Mouse (Mus musculus): ENCODE data around the gene Rin2. TPM values are rescaled to one million over a fixed set of nuclear protein-coding genes. Genes with fewer than 3 reads are reported as not detected.

Rin2 gene
- total and polyA plus RNA-seq, 2 experiments from 2014 or later = 9.9 to 12.7 TPM

DNA sequence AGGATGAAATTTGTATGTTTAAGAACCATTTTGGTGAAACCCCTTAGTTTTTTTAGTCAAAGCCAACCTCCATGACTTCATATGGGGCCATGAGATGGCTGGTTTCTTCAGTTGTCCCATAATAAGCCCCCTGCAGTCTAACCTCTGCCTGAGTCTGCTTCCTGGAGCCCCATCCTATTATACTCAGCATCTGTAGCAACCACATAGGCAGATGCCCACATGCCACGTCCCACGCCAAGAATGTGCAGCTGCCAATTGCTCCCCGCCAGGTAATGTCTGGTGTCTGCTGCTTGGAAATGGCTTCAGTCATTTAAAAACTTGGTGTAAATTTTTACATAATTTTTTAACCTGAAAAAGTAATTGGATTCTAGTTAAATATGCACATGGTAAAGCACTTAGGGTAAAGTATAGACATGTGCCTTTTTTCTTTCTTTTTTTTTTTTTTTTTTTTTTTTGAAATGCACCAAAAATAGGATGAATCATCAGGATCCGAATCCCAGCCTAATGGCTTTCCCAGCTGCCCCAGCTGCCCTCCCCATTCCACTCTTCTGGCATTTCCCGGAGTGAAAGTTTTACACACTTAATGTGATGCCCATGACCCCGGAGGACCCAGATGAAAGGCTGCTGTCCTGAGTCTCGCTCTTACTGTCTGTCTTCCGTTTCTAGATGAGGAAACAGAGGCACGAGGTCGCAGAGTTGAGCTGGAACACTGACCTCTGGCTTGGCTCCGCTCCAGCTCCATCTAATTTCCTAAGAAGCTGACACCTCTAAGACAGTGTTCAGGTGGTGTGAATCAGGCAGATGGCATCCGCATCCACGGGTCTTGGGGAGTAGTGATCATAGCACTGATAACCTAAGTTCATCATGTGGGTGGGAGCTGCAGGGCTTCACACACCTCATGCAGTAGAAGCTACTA is 68.0 kb downstream of the Rin2 start:
- TF ChIP-seq CTCF (IDR thresholded peaks at IDR 0.05; ENCODE audit: low read depth) = no peak
- no peaks in the 10 kb centered on the region for H3K27me3 ChIP-seq (ENCODE audit: insufficient read depth, low read length)
- no peaks in the 10 kb centered on the region for H3K9me3 ChIP-seq (ENCODE audit: low read length)
- ATAC-seq (no peak), DNase-seq (no peak)
- no peak overlapping the region for H3K4me2 ChIP-seq (ENCODE audit: low read depth)
- H3K27ac ChIP-seq (ENCODE audit: low read depth, low read length) = no peak overlapping the region
- no peak overlapping the region for H3K9ac ChIP-seq
- WGBS = 87% methylated on average over 13 of the region's 13 CpGs
- H3K4me3 ChIP-seq (ENCODE audit: low read depth, low read length) = no peak overlapping the region
- H3K4me1 ChIP-seq (ENCODE audit: insufficient read depth) = no peaks in the 10 kb centered on the region
- no peaks in the 10 kb centered on the region for H3K36me3 ChIP-seq (ENCODE audit: insufficient read depth)

DNA sequence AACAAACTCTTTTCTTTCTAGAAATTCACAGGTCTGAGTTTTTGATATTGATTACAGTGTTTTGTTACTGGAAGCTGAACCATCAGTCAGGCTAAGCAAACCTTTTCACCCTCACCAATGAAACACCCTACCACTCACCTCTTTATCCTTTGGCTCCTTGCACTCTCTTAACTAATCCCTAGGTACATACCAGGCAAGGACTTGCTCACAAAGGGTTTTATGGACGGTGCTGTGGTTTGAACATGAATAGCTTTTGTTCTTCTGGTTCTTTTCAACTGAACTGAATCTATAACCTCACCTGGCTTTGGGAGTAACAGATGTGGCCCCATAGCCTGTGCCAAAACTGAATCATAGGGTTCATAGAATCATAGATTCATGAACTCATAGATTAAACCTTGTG is 71.4 kb downstream of the Rin2 start:
- Histone ChIP-seq H3K27ac (ENCODE audit: low read depth, low read length) (no peak overlapping the region), H3K4me3 (ENCODE audit: low read depth, low read length) (no peak overlapping the region), H3K36me3 (ENCODE audit: insufficient read depth) (no peaks in the 10 kb centered on the region), H3K9ac (no peak overlapping the region), H3K9me3 (ENCODE audit: low read length) (no peaks in the 10 kb centered on the region), H3K27me3 (ENCODE audit: insufficient read depth, low read length) (no peaks in the 10 kb centered on the region), H3K4me1 (ENCODE audit: insufficient read depth) (no peaks in the 10 kb centered on the region), H3K4me2 (ENCODE audit: low read depth) (no peak overlapping the region)
- TF ChIP-seq CTCF (IDR thresholded peaks at IDR 0.05; ENCODE audit: low read depth) = no peak
- ATAC-seq = no peak
- whole genome bisulfite sequencing = 42% methylated on average over 1 of the region's 1 CpGs
- no peak for DNase-seq

DNA sequence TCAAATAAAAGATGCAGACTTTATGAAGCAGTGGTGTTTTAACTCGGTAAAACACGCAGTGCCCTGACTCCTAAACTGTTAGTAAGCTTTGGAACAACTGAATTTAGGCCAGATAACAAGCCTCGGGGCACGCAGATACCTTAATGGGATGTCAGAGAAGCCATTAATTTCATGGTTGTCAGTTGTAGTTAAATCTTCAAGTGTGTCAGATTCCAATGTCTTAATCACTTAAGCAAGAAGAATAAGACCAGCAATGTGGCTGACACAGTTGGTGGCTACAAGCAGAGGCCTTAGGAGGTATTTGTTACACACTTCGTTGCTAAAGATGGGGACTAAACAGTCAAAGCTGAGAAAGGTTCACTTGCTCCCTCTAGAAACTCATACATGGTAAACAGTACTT is 74.6 kb downstream of the Rin2 start:
- H3K36me3 ChIP-seq (ENCODE audit: insufficient read depth) = no peaks in the 10 kb centered on the region
- no peak overlapping the region for H3K9ac ChIP-seq
- no peak overlapping the region for H3K4me3 ChIP-seq (ENCODE audit: low read depth, low read length)
- ATAC-seq = no peak
- DNase-seq = no peak
- no peak for TF ChIP-seq CTCF (IDR thresholded peaks at IDR 0.05; ENCODE audit: low read depth)
- 71% methylated on average over 5 of the region's 5 CpGs for WGBS
- H3K27me3 ChIP-seq (ENCODE audit: insufficient read depth, low read length) = no peaks in the 10 kb centered on the region
- no peak overlapping the region for H3K27ac ChIP-seq (ENCODE audit: low read depth, low read length)
- H3K4me2 ChIP-seq (ENCODE audit: low read depth) = no peak overlapping the region
- no peaks in the 10 kb centered on the region for H3K4me1 ChIP-seq (ENCODE audit: insufficient read depth)
- H3K9me3 ChIP-seq (ENCODE audit: low read length) = no peaks in the 10 kb centered on the region

DNA sequence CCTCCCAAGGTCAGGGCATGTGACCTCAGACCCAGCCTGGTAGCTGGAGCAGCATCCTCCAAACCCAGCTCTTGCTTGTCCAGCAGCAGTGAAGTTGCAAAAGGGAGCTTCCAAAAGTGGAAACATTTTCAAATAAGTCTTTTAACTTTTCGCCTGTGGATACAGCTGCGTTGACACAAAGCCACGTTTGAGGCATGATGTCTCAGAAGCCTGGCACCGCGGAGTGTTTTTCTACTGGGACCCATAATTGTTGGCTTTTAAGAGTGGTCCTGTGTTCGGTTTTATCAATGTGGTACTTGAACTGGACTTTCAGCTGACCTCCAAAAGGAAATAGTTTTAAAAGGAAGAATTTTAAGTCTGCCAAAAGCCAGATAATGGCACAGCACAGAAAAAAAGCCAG is 77.6 kb downstream of the Rin2 start:
- Histone ChIP-seq H3K9me3 (ENCODE audit: low read length) (no peaks in the 10 kb centered on the region), H3K4me1 (ENCODE audit: insufficient read depth) (no peaks in the 10 kb centered on the region), H3K4me3 (ENCODE audit: low read depth, low read length) (no peak overlapping the region), H3K27ac (ENCODE audit: low read depth, low read length) (no peak overlapping the region), H3K4me2 (ENCODE audit: low read depth) (no peak overlapping the region), H3K9ac (no peak overlapping the region), H3K36me3 (ENCODE audit: insufficient read depth) (no peaks in the 10 kb centered on the region), H3K27me3 (ENCODE audit: insufficient read depth, low read length) (no peaks in the 10 kb centered on the region)
- DNase-seq (no peak), ATAC-seq (no peak)
- WGBS = 61% methylated on average over 6 of the region's 6 CpGs
- TF ChIP-seq CTCF (IDR thresholded peaks at IDR 0.05; ENCODE audit: low read depth) = no peak

DNA sequence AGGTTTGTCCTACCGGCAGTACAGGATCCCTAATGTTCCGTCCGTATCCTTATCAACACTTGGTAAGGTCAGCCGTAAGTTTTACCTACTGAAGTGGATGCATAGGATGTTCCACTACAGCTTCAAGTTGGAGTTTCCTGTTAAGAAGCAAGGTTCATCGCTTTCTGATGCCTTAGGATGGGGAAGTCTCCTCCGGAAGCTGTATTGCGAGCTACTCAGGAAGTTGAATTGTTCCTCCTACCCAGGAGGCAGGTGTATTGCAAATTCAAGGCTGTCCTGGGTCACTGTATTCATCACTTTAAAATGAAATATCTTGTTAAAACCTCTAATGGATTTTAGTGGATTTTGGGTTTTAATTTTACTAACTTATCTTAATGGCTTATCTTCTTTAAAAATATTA is 79.0 kb downstream of the Rin2 start:
- Histone ChIP-seq H3K9me3 (ENCODE audit: low read length) (no peaks in the 10 kb centered on the region), H3K27me3 (ENCODE audit: insufficient read depth, low read length) (no peaks in the 10 kb centered on the region), H3K9ac (no peak overlapping the region), H3K36me3 (ENCODE audit: insufficient read depth) (no peaks in the 10 kb centered on the region), H3K4me3 (ENCODE audit: low read depth, low read length) (no peak overlapping the region), H3K4me1 (ENCODE audit: insufficient read depth) (no peaks in the 10 kb centered on the region), H3K4me2 (ENCODE audit: low read depth) (no peak overlapping the region), H3K27ac (ENCODE audit: low read depth, low read length) (no peak overlapping the region)
- ATAC-seq = no peak
- no peak for DNase-seq
- 92% methylated on average over 7 of the region's 7 CpGs for WGBS
- TF ChIP-seq CTCF (IDR thresholded peaks at IDR 0.05; ENCODE audit: low read depth) = no peak

DNA sequence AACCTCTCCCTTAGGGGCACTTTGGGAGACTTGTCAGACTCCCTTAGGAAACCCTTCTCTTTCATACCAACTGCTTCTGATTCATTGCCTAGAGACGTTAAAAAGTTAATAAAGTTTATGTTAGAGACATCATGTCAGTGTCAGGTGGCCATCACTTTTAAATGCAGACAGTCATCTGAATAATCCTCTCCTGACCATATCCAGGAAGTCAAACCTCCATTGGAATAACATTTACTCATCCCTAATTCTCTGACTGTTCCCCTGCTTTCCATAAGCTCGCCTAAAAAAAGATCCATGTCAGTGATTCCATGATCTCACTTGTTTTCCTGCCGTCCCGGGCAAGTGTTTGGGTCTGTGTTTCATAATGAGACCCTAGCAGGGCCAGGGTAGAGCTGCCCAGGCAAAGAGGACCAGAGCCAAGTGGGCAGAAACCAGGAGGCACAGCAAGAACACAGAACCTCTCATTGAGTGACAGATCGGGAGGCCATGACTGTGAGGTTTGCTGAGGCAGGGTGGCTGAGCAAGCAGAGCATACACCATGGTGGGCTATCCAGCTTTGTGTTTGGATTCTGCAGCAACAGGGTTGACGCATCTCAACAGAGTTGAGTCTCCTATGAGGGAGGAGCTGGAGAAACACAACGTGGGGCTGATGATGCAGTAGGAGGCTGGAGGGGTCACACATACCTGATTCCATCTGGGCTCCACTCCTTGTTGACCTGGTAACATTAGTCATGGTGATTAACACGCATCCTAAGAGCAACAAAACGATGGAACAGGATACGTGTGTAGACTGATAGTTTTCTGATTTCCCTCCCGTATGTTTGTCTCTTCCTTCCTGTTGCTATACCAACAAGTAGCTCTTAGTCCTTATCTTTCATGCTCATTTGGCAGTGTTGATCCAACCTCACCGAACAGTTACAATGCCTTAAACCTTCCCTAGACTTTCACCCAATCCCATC is 81.1 kb downstream of the Rin2 start:
- Histone ChIP-seq H3K4me1 (ENCODE audit: insufficient read depth) (no peaks in the 10 kb centered on the region), H3K4me2 (ENCODE audit: low read depth) (no peak overlapping the region), H3K27me3 (ENCODE audit: insufficient read depth, low read length) (no peaks in the 10 kb centered on the region), H3K27ac (ENCODE audit: low read depth, low read length) (no peak overlapping the region), H3K9me3 (ENCODE audit: low read length) (no peaks in the 10 kb centered on the region), H3K36me3 (ENCODE audit: insufficient read depth) (no peaks in the 10 kb centered on the region), H3K9ac (no peak overlapping the region), H3K4me3 (ENCODE audit: low read depth, low read length) (no peak overlapping the region)
- 89% methylated on average over 12 of the region's 12 CpGs for WGBS
- no peak for TF ChIP-seq CTCF (IDR thresholded peaks at IDR 0.05; ENCODE audit: low read depth)
- ATAC-seq (no peak), DNase-seq (no peak)

DNA sequence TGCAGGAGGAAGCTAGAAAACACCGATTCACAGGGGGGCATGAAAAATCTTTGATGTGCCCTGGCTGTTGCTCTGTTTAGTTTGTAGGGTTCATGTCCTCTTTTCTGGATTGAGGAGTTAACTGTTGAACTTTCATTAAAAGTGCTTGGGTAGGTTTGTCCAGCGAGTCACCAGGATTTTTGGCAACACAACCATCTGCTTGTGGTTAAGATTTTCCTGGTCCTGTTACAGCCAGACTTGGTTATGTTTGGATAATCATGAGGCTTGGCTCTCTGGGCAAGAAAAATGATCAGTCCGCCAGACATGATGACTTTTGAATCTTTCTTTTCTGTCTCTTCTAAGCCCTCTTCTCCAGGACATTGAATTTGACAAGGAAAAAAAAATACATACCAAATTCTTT is 85.1 kb downstream of the Rin2 start:
- no peaks in the 10 kb centered on the region for H3K27me3 ChIP-seq (ENCODE audit: insufficient read depth, low read length)
- H3K36me3 ChIP-seq (ENCODE audit: insufficient read depth) = no peaks in the 10 kb centered on the region
- DNase-seq = no peak
- no peak for ATAC-seq
- TF ChIP-seq CTCF (IDR thresholded peaks at IDR 0.05; ENCODE audit: low read depth) = no peak
- no peak overlapping the region for H3K27ac ChIP-seq (ENCODE audit: low read depth, low read length)
- no peak overlapping the region for H3K4me2 ChIP-seq (ENCODE audit: low read depth)
- H3K9ac ChIP-seq = no peak overlapping the region
- WGBS = 79% methylated on average over 3 of the region's 3 CpGs
- no peak overlapping the region for H3K4me3 ChIP-seq (ENCODE audit: low read depth, low read length)
- no peaks in the 10 kb centered on the region for H3K4me1 ChIP-seq (ENCODE audit: insufficient read depth)
- no peaks in the 10 kb centered on the region for H3K9me3 ChIP-seq (ENCODE audit: low read length)

All from forebrain, postnatal 0 days (tissue).